Mouse (Mus musculus) limb, embryonic 12.5 days (tissue): ENCODE data around the gene Abat. TPM values are rescaled to one million over a fixed set of nuclear protein-coding genes. Genes with fewer than 3 reads are reported as not detected.

Experiments used
- microRNA-seq: library from miRNA; unstranded; fragments of <30 nt; microRNA quantifications from one replicate; pipeline ENCODE4, GENCODE M21; 2017
- polyA plus RNA-seq: library from polyadenylated mRNA; unstranded; fragments of >200 nt; fragmentation: Nextera tagmentation; extraction: Ambion mirVana; gene quantifications from 2 replicates; pipeline ENCODE4 v1.2.1, GENCODE M21; 2016

Abat gene
- polyA plus RNA-seq, 1 experiment from 2014 or later, result 36.4 TPM

Small RNAs within 50 kb of the gene (microRNA-seq; reads per million reads assigned to microRNA genes)
- not detected for gene Gm22137

Other genes with a start within 250 kb of the Abat start
- 0.29 TPM in 1 of 2 replicates, not detected in the other for gene Tmem114, start 88.3 kb upstream of the Abat start, polyA plus RNA-seq
- 16.9 and 19.3 TPM in 2 replicates for gene Mettl22, start 42.6 kb upstream of the Abat start, polyA plus RNA-seq
- 54.1 and 55.3 TPM in 2 replicates for gene Pmm2, start 124.2 kb downstream of the Abat start, polyA plus RNA-seq
- gene Tmem186, start 124.3 kb downstream of the Abat start, polyA plus RNA-seq, result 22.9 and 24.7 TPM in 2 replicates
- gene Carhsp1, start 158.7 kb downstream of the Abat start, polyA plus RNA-seq, result 129 and 132 TPM in 2 replicates
- gene Gm5767, start 167.3 kb downstream of the Abat start, polyA plus RNA-seq, result not detected in 2 replicates